ENCODE assay signal across 22 mouse cellular contexts in genomic region chr4:137305066-137305465, GRCm38 (mm10). TPM values are rescaled to one million over a fixed set of nuclear protein-coding genes. Genes with fewer than 3 reads are reported as not detected.
A peak's percentile ranks its signal among the peaks of the same experiment; 100 is the strongest.
DNase-seq lines count a peak whose midpoint lies in the region; ATAC-seq and TF ChIP-seq lines count a peak whose summit lies in the region.
"Had no signal": no experiment of that assay in that cellular context is flagged by ENCODE, and none has a peak within 500 bp of the region (broad histone marks: within the 10 kb centered on the region; RNA-seq: fewer than 3 reads in every experiment).

No protein-coding gene starts in this region.

- 0 out of 2 replicates have a peak, but pooled peaks cover 2% of the 10 kb centered on the region for H3K4me1 ChIP-seq in forebrain, embryonic 11.5 days (replicated peaks; ENCODE audit: control insufficient read depth, insufficient read depth, low read length)
- H3K4me1 ChIP-seq in forebrain, embryonic 13.5 days = peaks cover 30% of the 10 kb centered on the region
- H3K4me1 ChIP-seq in intestine, embryonic 16.5 days (ENCODE audit: control insufficient read depth, insufficient read depth, low read length) = peaks cover 18% of the 10 kb centered on the region
- no peaks in the 10 kb centered on the region for H3K4me1 ChIP-seq in intestine, postnatal 0 days (replicated peaks; ENCODE audit: control insufficient read depth, insufficient read depth, low read length)

- ATAC-seq in forebrain, embryonic 11.5 days (replicated peaks; ENCODE audit: low FRiP score) = no peak
- no peak for ATAC-seq in forebrain, embryonic 13.5 days
- no peak for ATAC-seq in intestine, embryonic 16.5 days
- ATAC-seq in intestine, postnatal 0 days = no peak
- ATAC-seq: activated CD4-positive, CD25-positive, alpha-beta regulatory T cell, adult 4 months; CD4-positive, CD25-positive, alpha-beta regulatory T cell, adult 4 months; forebrain, embryonic 14.5 days; forebrain, postnatal 0 days; Patski had no signal

- H3K36me3 ChIP-seq in forebrain, embryonic 11.5 days (ENCODE audit: control insufficient read depth, insufficient read depth, low read length) = no peaks in the 10 kb centered on the region
- H3K36me3 ChIP-seq in forebrain, embryonic 13.5 days (ENCODE audit: poor library complexity, severe bottlenecking) = no peaks in the 10 kb centered on the region
- H3K36me3 ChIP-seq in intestine, embryonic 16.5 days (ENCODE audit: control insufficient read depth, insufficient read depth, low read length) = no peaks in the 10 kb centered on the region
- H3K36me3 ChIP-seq in intestine, postnatal 0 days (ENCODE audit: control insufficient read depth, insufficient read depth) = no peaks in the 10 kb centered on the region
- H3K36me3 ChIP-seq: embryonic facial prominence, embryonic 12.5 days had no signal

- no peak overlapping the region for H3K9ac ChIP-seq in forebrain, embryonic 11.5 days (ENCODE audit: low read length)
- no peak overlapping the region for H3K9ac ChIP-seq in forebrain, embryonic 13.5 days
- H3K9ac ChIP-seq in intestine, embryonic 16.5 days (ENCODE audit: low read depth, low read length) = no peak overlapping the region
- H3K9ac ChIP-seq in intestine, postnatal 0 days (ENCODE audit: low read depth, low read length) = no peak overlapping the region
- H3K9ac ChIP-seq: embryonic facial prominence, embryonic 12.5 days; forebrain, postnatal 0 days had no signal

- TF ChIP-seq CTCF in intestine, postnatal 0 days (IDR thresholded peaks at IDR 0.05; ENCODE audit: low read depth) = no peak

- 93% methylated on average over 7 of the region's 7 CpGs for WGBS in forebrain, embryonic 11.5 days
- WGBS in forebrain, embryonic 13.5 days = 90% methylated on average over 7 of the region's 7 CpGs
- WGBS in intestine, embryonic 16.5 days = 78% methylated on average over 7 of the region's 7 CpGs
- 77% methylated on average over 7 of the region's 7 CpGs for WGBS in intestine, postnatal 0 days

- no peak overlapping the region for H3K4me2 ChIP-seq in forebrain, embryonic 11.5 days (ENCODE audit: low read depth, low read length, severe bottlenecking)
- no peak overlapping the region for H3K4me2 ChIP-seq in forebrain, embryonic 13.5 days
- H3K4me2 ChIP-seq in intestine, embryonic 16.5 days (ENCODE audit: low read depth, low read length) = no peak overlapping the region
- H3K4me2 ChIP-seq in intestine, postnatal 0 days (replicated peaks; ENCODE audit: low read depth) = no peak overlapping the region
- H3K4me2 ChIP-seq: embryonic facial prominence, embryonic 12.5 days had no signal

- peak; percentile 35 for DNase-seq in forebrain, embryonic 11.5 days (ENCODE audit: low spot score)
- DNase-seq in heart, adult 11 months = peak; percentile 71
- DNase-seq in heart, postnatal 4 days = no peak
- DNase-seq: adrenal gland, adult 8-10 months; adrenal gland, postnatal 36 days; B cell, adult 2 months; cerebellum, adult 11-12 months; cerebellum, adult 2 months; cerebellum, adult 9-10 months; cerebellum, postnatal 10 days; forebrain, postnatal 0 days had no signal

- H3K27me3 ChIP-seq in forebrain, embryonic 11.5 days (ENCODE audit: control insufficient read depth, insufficient read depth, low read length) = no peaks in the 10 kb centered on the region
- H3K27me3 ChIP-seq in forebrain, embryonic 13.5 days = no peaks in the 10 kb centered on the region
- H3K27me3 ChIP-seq in intestine, embryonic 16.5 days (replicated peaks; ENCODE audit: control insufficient read depth, insufficient read depth, low read length) = no peaks in the 10 kb centered on the region
- H3K27me3 ChIP-seq in intestine, postnatal 0 days (replicated peaks; ENCODE audit: control insufficient read depth, insufficient read depth, low read length) = no peaks in the 10 kb centered on the region
- H3K27me3 ChIP-seq: CH12.LX; embryonic facial prominence, embryonic 12.5 days; Patski had no signal

- no peak overlapping the region for H3K4me3 ChIP-seq in forebrain, embryonic 11.5 days (ENCODE audit: low read depth, low read length)
- no peak overlapping the region for H3K4me3 ChIP-seq in forebrain, embryonic 13.5 days
- no peak overlapping the region for H3K4me3 ChIP-seq in intestine, embryonic 16.5 days (ENCODE audit: low read length)
- H3K4me3 ChIP-seq in intestine, postnatal 0 days (ENCODE audit: low read depth, low read length) = no peak overlapping the region
- H3K4me3 ChIP-seq: embryonic facial prominence, embryonic 10.5 days; embryonic facial prominence, embryonic 12.5 days had no signal

- H3K27ac ChIP-seq in forebrain, embryonic 11.5 days (ENCODE audit: low read depth, low read length) = no peak overlapping the region
- H3K27ac ChIP-seq in forebrain, embryonic 13.5 days = no peak overlapping the region
- H3K27ac ChIP-seq in intestine, embryonic 16.5 days (ENCODE audit: low read length) = 0 out of 2 replicates have a peak overlapping the region, but pooled peaks have one; percentile 59
- H3K27ac ChIP-seq in intestine, postnatal 0 days (ENCODE audit: low read depth, low read length) = no peak overlapping the region
- H3K27ac ChIP-seq: embryonic facial prominence, embryonic 12.5 days had no signal

- H3K9me3 ChIP-seq in forebrain, embryonic 11.5 days (ENCODE audit: control insufficient read depth, low read length) = no peaks in the 10 kb centered on the region
- no peaks in the 10 kb centered on the region for H3K9me3 ChIP-seq in forebrain, embryonic 13.5 days (replicated peaks)
- no peaks in the 10 kb centered on the region for H3K9me3 ChIP-seq in intestine, embryonic 16.5 days (ENCODE audit: control insufficient read depth, low read length)
- H3K9me3 ChIP-seq in intestine, postnatal 0 days (ENCODE audit: control insufficient read depth) = no peaks in the 10 kb centered on the region
- H3K9me3 ChIP-seq: embryonic facial prominence, embryonic 10.5 days; embryonic facial prominence, embryonic 12.5 days; G1E had no signal

RNA-seq across cellular contexts. Expression of gene Wnt4, which starts 27.8 kb away (rescaled TPM):
- polyA plus RNA-seq in forebrain, embryonic 11.5 days (2014; fragmentation: Nextera tagmentation; extraction: Ambion mirVana) = 1.5 and 1.9 TPM in 2 replicates
- polyA plus RNA-seq in forebrain, embryonic 13.5 days (2015; fragmentation: Nextera tagmentation; extraction: Ambion mirVana) = 0.28 and 0.30 TPM in 2 replicates
- under 1 TPM; 0.76 to 0.88 TPM for total RNA-seq in heart, postnatal 4 days (2021)
- polyA plus RNA-seq in intestine, embryonic 16.5 days (2015; fragmentation: Nextera tagmentation; extraction: Ambion mirVana) = 1.0 TPM in 2 replicates
- polyA plus RNA-seq in intestine, postnatal 0 days (2015; fragmentation: Nextera tagmentation; extraction: Ambion mirVana) = 2.1 and 2.4 TPM in 2 replicates
- total RNA-seq: CH12.LX had no signal
- polyA plus RNA-seq: G1E had no signal

RNA-seq across cellular contexts. Expression of gene Cdc42, which starts 52.5 kb away (rescaled TPM):
- 623 and 626 TPM in 2 replicates for polyA plus RNA-seq in forebrain, embryonic 11.5 days (2014; fragmentation: Nextera tagmentation; extraction: Ambion mirVana)
- 670 and 681 TPM in 2 replicates for polyA plus RNA-seq in forebrain, embryonic 13.5 days (2015; fragmentation: Nextera tagmentation; extraction: Ambion mirVana)
- total RNA-seq in heart, postnatal 4 days (2021) = 100 to 1,000 TPM; 276 to 285 TPM
- 671 and 691 TPM in 2 replicates for polyA plus RNA-seq in intestine, embryonic 16.5 days (2015; fragmentation: Nextera tagmentation; extraction: Ambion mirVana)
- 461 and 471 TPM in 2 replicates for polyA plus RNA-seq in intestine, postnatal 0 days (2015; fragmentation: Nextera tagmentation; extraction: Ambion mirVana)
